Mouse (Mus musculus) embryonic fibroblast, embryonic 13.5 days (primary cell): ENCODE measurements around the gene Myo18a. TPM values are rescaled to one million over a fixed set of nuclear protein-coding genes. Genes with fewer than 3 reads are reported as not detected.
A peak's percentile ranks its signal among the peaks of the same experiment; 100 is the strongest.

ENCODE experiments used
- H3K27ac ChIP-seq: 2 replicates; pipeline ENCODE4 v1.5.1; 2012; ENCODE audit warnings: low read length, control low read depth, inconsistent platforms; ENCODE audit not compliant: insufficient read depth
- H3K4me1 ChIP-seq: 2 replicates; pipeline ENCODE4 v1.6.1; 2011; ENCODE audit warnings: low read length; ENCODE audit not compliant: control insufficient read depth, insufficient read depth
- H3K4me3 ChIP-seq: 2 replicates; pipeline ENCODE4 v1.5.1; 2011; ENCODE audit warnings: mild to moderate bottlenecking, control low read depth, low read length; ENCODE audit not compliant: insufficient read depth
- CTCF ChIP-seq: IDR thresholded peaks from 2 replicates; pipeline ENCODE4 v1.5.1; 2011; ENCODE audit warnings: mild to moderate bottlenecking, control low read depth, low read length, moderate library complexity, borderline replicate concordance; ENCODE audit not compliant: insufficient read depth
- POLR2A ChIP-seq: IDR thresholded peaks from 2 replicates; pipeline ENCODE4 v1.6.1; 2011; ENCODE audit warnings: low read depth, mild to moderate bottlenecking, control low read depth, low read length, moderate library complexity
- polyA plus RNA-seq: library from polyadenylated mRNA; stranded (reverse); fragments of >200 nt; gene quantifications from 2 replicates; pipeline ENCODE4 v1.2.4, GENCODE M21; 2011; ENCODE audit warnings: low read depth; ENCODE audit not compliant: missing spikeins, insufficient read length

Gene Myo18a
- polyA plus RNA-seq, 1 experiment = 20.1 TPM

GRCm38 (mm10) chr11:77770346-77770745, 7.3 kb downstream of the Myo18a start:
- H3K27ac ChIP-seq = no peak overlapping the region
- no peak overlapping the region for H3K4me3 ChIP-seq
- no peak for TF ChIP-seq POLR2A
- no peak for TF ChIP-seq CTCF
- no peaks in the 10 kb centered on the region for H3K4me1 ChIP-seq

- TF ChIP-seq POLR2A = no peak
- TF ChIP-seq CTCF = no peak
- no peaks in the 10 kb centered on the region for H3K4me1 ChIP-seq
- no peak overlapping the region for H3K27ac ChIP-seq
- no peak overlapping the region for H3K4me3 ChIP-seq
These were observed 9.1 kb downstream of the Myo18a start for GRCm38 (mm10) chr11:77771879-77772713.

DNA sequence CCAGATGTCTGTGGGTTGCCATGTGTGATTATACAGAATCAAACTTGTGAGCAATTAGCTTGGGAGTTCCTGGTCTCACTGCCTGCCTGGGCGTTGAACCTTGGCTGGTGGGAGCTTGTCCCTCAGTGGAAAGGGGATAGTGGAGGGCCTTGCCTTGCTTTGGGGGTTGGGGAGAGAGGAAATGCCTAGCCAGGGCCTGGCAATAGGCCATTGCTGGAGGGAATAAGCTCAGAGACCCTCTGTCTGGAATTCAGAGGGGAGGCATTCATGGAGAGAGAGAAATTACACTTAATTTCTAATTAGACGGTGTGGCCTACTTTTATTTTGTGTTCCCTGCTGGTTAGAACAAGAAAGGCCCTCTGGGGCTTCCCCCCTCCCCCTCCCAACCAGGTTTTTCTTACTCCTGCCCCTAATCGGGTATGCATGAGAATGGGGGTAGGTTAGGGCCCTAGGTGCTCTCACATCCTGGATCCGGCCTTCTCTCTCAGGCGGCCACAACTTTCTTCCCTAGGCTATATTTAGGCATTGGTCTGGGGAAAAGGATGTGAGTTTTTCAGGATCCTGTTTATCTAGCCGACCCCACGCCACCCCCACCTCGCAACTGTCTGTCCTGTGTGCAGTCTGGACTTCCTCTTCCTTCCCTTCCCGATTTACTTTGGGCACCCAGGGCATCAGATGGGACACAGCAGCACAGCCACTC, 12.8 kb downstream of the Myo18a start:
- no peak for TF ChIP-seq POLR2A
- TF ChIP-seq CTCF = no peak
- H3K27ac ChIP-seq = no peak overlapping the region

GRCm38 (mm10) chr11:77777436-77777835, 14.4 kb downstream of the Myo18a start:
- H3K4me3 ChIP-seq = no peak overlapping the region
- peaks cover 6% of the 10 kb centered on the region; the same call in 1 of the 2 replicates for H3K4me1 ChIP-seq
- TF ChIP-seq POLR2A (no peak), CTCF (no peak)
- H3K27ac ChIP-seq = no peak overlapping the region

More for the DNA sequence above, 12.8 kb downstream of the Myo18a start:
- no peaks in the 10 kb centered on the region for H3K4me1 ChIP-seq
- H3K4me3 ChIP-seq = no peak overlapping the region

- Histone ChIP-seq H3K4me1 (peaks cover 8% of the 10 kb centered on the region), H3K27ac (no peak overlapping the region), H3K4me3 (no peak overlapping the region)
- no peak for TF ChIP-seq CTCF
- no peak for TF ChIP-seq POLR2A
These were observed 14.9 kb downstream of the Myo18a start for GRCm38 (mm10) chr11:77777937-77778336.

GRCm38 (mm10) chr11:77779240-77779639, 16.2 kb downstream of the Myo18a start:
- Histone ChIP-seq H3K27ac (no peak overlapping the region), H3K4me3 (no peak overlapping the region), H3K4me1 (peaks cover 18% of the 10 kb centered on the region)
- TF ChIP-seq POLR2A (no peak), CTCF (no peak)

DNA sequence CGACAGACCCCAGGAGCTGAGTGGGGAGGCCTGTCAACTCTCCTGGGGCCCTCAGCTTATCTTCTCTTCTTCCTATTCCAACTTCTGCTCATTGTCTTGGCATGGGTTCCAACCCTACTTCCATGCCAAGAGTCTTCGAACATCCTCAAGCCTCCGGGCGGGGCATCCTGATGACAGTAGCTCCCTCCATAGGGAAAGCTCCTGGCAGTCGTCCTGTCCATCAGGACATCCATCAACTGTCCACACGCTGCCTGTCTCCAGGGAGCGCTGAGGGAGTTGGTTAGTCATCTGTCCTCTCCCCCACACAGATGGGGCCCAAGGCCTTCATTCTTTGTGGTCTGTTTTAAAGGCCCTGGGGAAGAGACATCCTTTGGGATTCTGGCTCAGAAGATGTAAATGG, 18.0 kb downstream of the Myo18a start:
- Histone ChIP-seq H3K4me1 (peaks cover 33% of the 10 kb centered on the region), H3K4me3 (no peak overlapping the region), H3K27ac (no peak overlapping the region)
- no peak for TF ChIP-seq POLR2A
- TF ChIP-seq CTCF = no peak

DNA sequence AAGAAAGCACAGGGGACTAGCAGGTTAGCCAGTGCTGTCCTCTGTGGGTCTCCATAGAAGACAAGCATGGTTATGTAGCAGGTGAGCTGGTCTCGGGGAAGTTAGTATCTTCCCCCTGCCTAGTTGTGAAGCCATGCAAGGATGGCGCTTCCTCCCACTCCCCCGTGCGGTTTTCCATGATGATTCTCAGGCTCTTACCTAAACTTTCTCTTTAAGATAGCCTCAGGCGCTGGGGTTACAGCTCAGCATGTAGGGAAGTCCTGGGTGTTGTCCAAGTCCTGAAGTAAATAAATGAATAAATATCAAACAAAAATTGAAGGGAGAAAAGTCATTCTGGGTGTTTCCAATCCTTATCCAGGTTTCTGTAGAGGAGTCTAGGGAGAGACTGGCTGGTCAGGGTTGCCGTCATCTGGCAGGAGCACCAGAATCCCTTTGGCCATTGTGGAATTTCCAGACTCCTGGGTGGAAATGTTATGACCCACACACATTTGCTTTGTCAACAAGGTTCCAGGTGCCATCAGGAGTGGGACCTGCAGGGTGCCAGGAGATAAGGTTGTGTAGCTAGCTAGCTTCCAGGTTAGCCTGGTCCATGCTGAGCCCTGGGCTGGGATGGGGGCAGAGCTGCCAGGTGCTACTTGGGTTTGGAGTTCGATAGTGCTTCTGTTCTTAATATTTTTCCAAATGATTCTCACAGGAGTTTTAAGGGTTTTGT, 19.2 kb downstream of the Myo18a start:
- TF ChIP-seq CTCF (no peak), POLR2A (no peak)
- peaks cover 36% of the 10 kb centered on the region for H3K4me1 ChIP-seq
- no peak overlapping the region for H3K27ac ChIP-seq
- no peak overlapping the region for H3K4me3 ChIP-seq

DNA sequence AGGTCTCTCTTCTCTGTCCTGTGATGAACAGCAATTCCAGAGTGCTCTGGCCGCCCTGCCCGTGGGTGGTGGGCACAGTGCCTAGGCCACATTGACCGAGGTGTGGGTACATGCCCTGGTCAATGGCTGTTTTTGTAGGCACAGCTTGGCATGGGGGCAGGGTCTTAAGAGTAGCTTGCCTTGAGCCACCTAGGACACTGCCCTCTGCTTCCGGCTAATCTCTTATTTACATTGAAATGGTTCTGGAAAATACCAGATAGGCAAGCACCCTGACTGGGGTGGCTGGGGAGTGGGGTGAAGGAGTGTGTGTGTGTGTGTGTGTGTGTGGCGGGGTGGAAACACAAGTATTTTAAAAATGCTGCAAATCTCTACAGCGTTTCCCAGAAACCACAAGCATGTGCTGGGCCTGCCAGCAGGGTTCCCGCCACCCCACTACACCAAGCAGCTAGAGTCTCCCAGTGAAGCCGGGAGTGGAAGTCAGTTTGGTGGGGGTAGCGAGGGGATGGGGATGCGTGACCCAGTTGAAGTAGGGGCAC, 20.2 kb downstream of the Myo18a start:
- Histone ChIP-seq H3K4me1 (peaks cover 36% of the 10 kb centered on the region), H3K27ac (peak overlapping the region; percentile 57), H3K4me3 (no peak overlapping the region)
- TF ChIP-seq CTCF (no peak), POLR2A (no peak)
